Mouse (Mus musculus): ENCODE measurements at regions not wholly inside any gene's neighbourhood (a gene's known extent, or its start where the extent isn't known, plus 50 kb on each side); places are given as distances from the start of the nearest gene placed in this dataset.

- no peak for TF ChIP-seq CTCF (IDR thresholded peaks at IDR 0.05; ENCODE audit: extremely low read depth, insufficient read depth, insufficient read length, insufficient replicate concordance)
- no peak for TF ChIP-seq POLR2A (IDR thresholded peaks at IDR 0.05; ENCODE audit: low read depth, low read length)
Observed at GRCm38 (mm10) chr16:24200200-24200599, 193.1 kb upstream of the Lpp start.

All from spleen, adult 2 months (tissue).